Mouse (Mus musculus): ENCODE data around the gene Tmem130.

DNA sequence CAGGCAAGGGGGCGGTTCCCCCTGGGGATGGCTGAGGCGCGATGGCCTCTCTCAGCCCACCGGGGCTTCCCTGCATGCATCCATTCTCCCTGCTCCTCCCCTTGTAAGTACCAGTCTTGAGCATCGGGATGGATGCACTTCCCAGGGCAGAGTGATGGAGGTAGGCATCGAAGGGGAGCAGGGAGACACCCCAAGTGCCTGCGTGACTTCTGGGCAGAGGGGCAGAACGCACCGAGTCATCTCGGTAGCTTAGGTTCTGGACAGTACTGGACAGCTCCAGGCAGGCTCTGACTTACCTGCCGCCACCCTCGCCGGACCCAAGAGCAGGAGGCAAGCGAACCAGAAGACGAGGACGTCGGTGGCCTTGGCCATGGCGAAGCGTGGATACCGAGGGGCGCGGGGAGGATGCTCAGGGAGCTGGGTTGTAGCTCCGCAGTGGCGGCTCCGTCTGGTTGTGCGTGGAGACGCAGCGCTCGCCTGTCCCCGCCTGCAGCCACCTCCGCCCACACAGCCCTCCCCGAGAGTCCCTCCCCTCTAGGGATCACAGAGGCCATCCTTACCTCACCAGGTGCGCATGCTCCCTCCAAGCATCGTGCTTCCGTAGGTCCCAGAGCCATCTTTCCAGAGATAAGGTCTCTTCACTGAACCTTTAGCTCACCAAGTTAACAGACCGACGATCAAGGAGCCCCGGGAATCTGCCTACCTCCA, at the start of gene Tmem130:
- TF ChIP-seq CTCF (IDR thresholded peaks at IDR 0.05; ENCODE audit: low read depth, low read length) (no peak), POLR2A (IDR thresholded peaks at IDR 0.05; ENCODE audit: borderline replicate concordance, low read depth, low read length) (no peak)

Data from bone marrow macrophage, adult 2 months (primary cell).